Mouse (Mus musculus): ENCODE results near the gene Gm3854. TPM values are rescaled to one million over a fixed set of nuclear protein-coding genes. Genes with fewer than 3 reads are reported as not detected.
A peak's percentile ranks its signal among the peaks of the same experiment; 100 is the strongest.

The Gm3854 gene
- total RNA-seq, 2 experiments from 2014 or later: 0.12 to 0.14 TPM

- peak; percentile 15 for DNase-seq
These were observed 43.4 kb downstream of the Gm3854 start for GRCm38 (mm10) chr7:6386995-6387394.

GRCm38 (mm10) chr7:6388971-6389370 is 45.4 kb downstream of the Gm3854 start:
- DNase-seq: no peak

GRCm38 (mm10) chr7:6389449-6389848 is 45.9 kb downstream of the Gm3854 start:
- no peak for DNase-seq

- peak; percentile 30 for DNase-seq
These were observed 54.7 kb downstream of the Gm3854 start, which contains the start of gene Smim17 for GRCm38 (mm10) chr7:6397996-6398975. Gene Smim17, plus strand, starts transcription at chr7:6398715.

Other genes starting within 250 kb of the Gm3854 start
- 10 to 100 TPM; 40.4 to 41.1 TPM for gene Zfp787, start 187.8 kb upstream of the Gm3854 start, total RNA-seq (2021)
- 1 to 10 TPM; 7.4 to 8.1 TPM for gene Zfp444, start 171.5 kb upstream of the Gm3854 start, total RNA-seq (2021)
- gene Galp, start 146.7 kb upstream of the Gm3854 start, total RNA-seq (2021): not detected
- not detected for gene Zscan5b, start 121.5 kb upstream of the Gm3854 start, total RNA-seq (2021)
- not detected for gene Epp13, start 91.0 kb upstream of the Gm3854 start, total RNA-seq (2021)
- gene Zfp667, start 57.2 kb upstream of the Gm3854 start, total RNA-seq (2021): 1 to 10 TPM; 3.0 to 3.6 TPM
- 1 to 10 TPM in 1 of 2 experiments, under 1 TPM in 1; 0.47 to 1.0 TPM for gene Zfp583, start 12.5 kb upstream of the Gm3854 start, total RNA-seq (2021)
- under 1 TPM; 0.84 to 0.92 TPM for gene Zfp78, start 19.5 kb downstream of the Gm3854 start, total RNA-seq (2021)
- 1 to 10 TPM; 3.7 to 3.9 TPM for gene Zfp28, start 39.5 kb downstream of the Gm3854 start, total RNA-seq (2021)
- under 1 TPM in 1 of 2 experiments, not detected in 1; 0.77 TPM for gene Smim17, start 55.0 kb downstream of the Gm3854 start, total RNA-seq (2021)
- gene Gm20715, start 66.5 kb downstream of the Gm3854 start, total RNA-seq (2021): not detected
- not detected for gene Olfr1344, start 94.9 kb downstream of the Gm3854 start, total RNA-seq (2021)
- gene Olfr1336, start 112.4 kb downstream of the Gm3854 start, total RNA-seq (2021): not detected
- not detected for gene Olfr1346, start 123.3 kb downstream of the Gm3854 start, total RNA-seq (2021)
- not detected for gene Olfr5, start 143.2 kb downstream of the Gm3854 start, total RNA-seq (2021)
- gene Olfr1347, start 156.0 kb downstream of the Gm3854 start, total RNA-seq (2021): not detected
- not detected for gene Olfr1348, start 165.0 kb downstream of the Gm3854 start, total RNA-seq (2021)
- not detected for gene Olfr1349, start 179.2 kb downstream of the Gm3854 start, total RNA-seq (2021)
- gene Olfr1350, start 221.1 kb downstream of the Gm3854 start, total RNA-seq (2021): not detected

All from gastrocnemius, postnatal 10 days (tissue).